Mouse (Mus musculus): ENCODE measurements around the gene Sh3bp1.

DNA sequence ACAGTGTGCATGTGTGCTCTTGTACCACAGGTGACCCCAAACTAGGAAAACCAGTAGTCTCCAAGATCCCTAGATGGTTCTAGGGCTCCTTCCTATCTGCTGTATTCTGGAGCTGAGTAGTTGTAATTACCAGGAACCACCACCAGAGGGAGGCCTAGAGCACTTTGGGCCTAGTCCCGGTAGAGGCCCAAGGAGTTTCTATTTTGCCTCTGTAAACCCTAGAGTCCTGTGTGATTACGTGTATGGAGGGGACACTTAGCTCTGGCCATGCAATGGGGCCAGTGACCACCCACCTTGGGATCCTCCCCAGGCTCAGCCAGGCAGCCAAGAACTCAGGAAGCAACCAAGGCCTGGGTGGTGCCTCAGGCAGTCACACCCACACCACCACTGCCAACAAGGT lies 3.7 kb downstream of the Sh3bp1 start:
- TF ChIP-seq CTCF (IDR thresholded peaks at IDR 0.05; ENCODE audit: low read depth) (peak; percentile 88), EP300 (IDR thresholded peaks at IDR 0.05; ENCODE audit: low read depth) (no peak)

Data from heart, postnatal 0 days (tissue).